Mouse (Mus musculus) G1E (cell line): Measurements from ENCODE around the gene Atg2b.

Experiments used
- CTCF ChIP-seq: IDR thresholded peaks from 2 replicates; pipeline ENCODE4 v1.5.1; 2012; ENCODE audit warnings: low read depth, low read length, inconsistent platforms, mixed read lengths
- TAL1 ChIP-seq: conservative IDR thresholded peaks from 2 replicates; pipeline ENCODE4 v1.6.1; 2012; ENCODE audit warnings: low read depth, low read length, inconsistent platforms, mixed read lengths

GRCm38 (mm10) chr12:105580490-105580889 lies 104.5 kb downstream of the Atg2b start:
- TF ChIP-seq CTCF: no peak
- no peak for TF ChIP-seq TAL1
